Mouse (Mus musculus) embryonic fibroblast, embryonic 13.5 days (primary cell): ENCODE data around the gene Haus3. TPM values are rescaled to one million over a fixed set of nuclear protein-coding genes. Genes with fewer than 3 reads are reported as not detected.

Experiments
- H3K27ac ChIP-seq: 2 replicates; pipeline ENCODE4 v1.5.1; 2012; ENCODE audit warnings: low read length, control low read depth, inconsistent platforms; ENCODE audit not compliant: insufficient read depth
- H3K4me1 ChIP-seq: 2 replicates; pipeline ENCODE4 v1.6.1; 2011; ENCODE audit warnings: low read length; ENCODE audit not compliant: control insufficient read depth, insufficient read depth
- H3K4me3 ChIP-seq: 2 replicates; pipeline ENCODE4 v1.5.1; 2011; ENCODE audit warnings: mild to moderate bottlenecking, control low read depth, low read length; ENCODE audit not compliant: insufficient read depth
- CTCF ChIP-seq: IDR thresholded peaks from 2 replicates; pipeline ENCODE4 v1.5.1; 2011; ENCODE audit warnings: mild to moderate bottlenecking, control low read depth, low read length, moderate library complexity, borderline replicate concordance; ENCODE audit not compliant: insufficient read depth
- POLR2A ChIP-seq: IDR thresholded peaks from 2 replicates; pipeline ENCODE4 v1.6.1; 2011; ENCODE audit warnings: low read depth, mild to moderate bottlenecking, control low read depth, low read length, moderate library complexity
- polyA plus RNA-seq: library from polyadenylated mRNA; stranded (reverse); fragments of >200 nt; gene quantifications from 2 replicates; pipeline ENCODE4 v1.2.4, GENCODE M21; 2011; ENCODE audit warnings: low read depth; ENCODE audit not compliant: missing spikeins, insufficient read length

Haus3 gene
- polyA plus RNA-seq, 1 experiment, result 31.2 TPM

DNA sequence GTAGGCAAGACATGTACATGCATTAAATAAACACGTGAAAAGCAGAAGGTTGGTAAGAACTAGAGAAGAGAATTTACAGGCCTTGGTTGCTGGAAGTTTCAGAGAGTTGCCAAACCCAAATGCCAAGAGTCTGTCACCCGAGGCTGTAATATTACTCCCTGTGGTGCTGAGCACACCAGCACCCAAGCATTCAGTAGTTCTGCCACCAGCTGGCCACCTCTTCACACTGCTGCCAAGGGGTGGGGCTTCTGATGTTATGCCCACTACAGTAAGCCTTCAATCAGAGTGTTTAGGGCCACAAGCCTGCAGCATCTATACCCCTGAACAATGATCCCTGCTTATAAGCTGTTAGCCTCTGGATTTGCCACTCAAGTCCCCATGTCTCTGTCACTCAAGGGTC lies 32.1 kb upstream of the Haus3 start:
- Histone ChIP-seq H3K4me1 (no peaks in the 10 kb centered on the region), H3K27ac (no peak overlapping the region), H3K4me3 (no peak overlapping the region)
- TF ChIP-seq POLR2A, result no peak
- TF ChIP-seq CTCF, result no peak

DNA sequence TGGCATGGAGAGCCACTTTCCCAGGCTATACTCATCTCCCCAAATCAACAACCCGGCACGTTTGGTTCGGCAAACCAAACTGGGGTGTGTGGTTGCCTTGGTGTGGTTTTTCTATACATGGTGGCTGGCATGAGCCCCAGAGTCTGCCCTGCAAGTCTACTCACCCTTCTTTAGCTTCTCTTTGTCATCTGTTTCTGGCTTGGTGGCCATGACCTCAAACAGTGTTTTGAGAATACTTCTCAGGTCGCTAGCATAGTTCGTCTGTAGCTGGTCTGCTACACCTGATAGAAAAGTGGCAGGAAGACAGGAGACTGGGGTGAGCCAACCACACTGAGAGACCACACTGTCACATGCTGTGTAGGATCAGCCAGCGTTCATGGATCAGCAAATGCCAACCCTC lies 29.3 kb upstream of the Haus3 start:
- H3K4me3 ChIP-seq, result no peak overlapping the region
- no peak overlapping the region for H3K27ac ChIP-seq
- no peaks in the 10 kb centered on the region for H3K4me1 ChIP-seq
- TF ChIP-seq CTCF, result no peak
- no peak for TF ChIP-seq POLR2A

GRCm38 (mm10) chr5:34197243-34197642 lies 27.9 kb upstream of the Haus3 start:
- Histone ChIP-seq H3K4me3 (no peak overlapping the region), H3K27ac (no peak overlapping the region), H3K4me1 (no peaks in the 10 kb centered on the region)
- no peak for TF ChIP-seq CTCF

- Histone ChIP-seq H3K4me3 (no peak overlapping the region), H3K27ac (no peak overlapping the region), H3K4me1 (no peaks in the 10 kb centered on the region)
- TF ChIP-seq POLR2A (no peak), CTCF (no peak)
These were observed 27.1 kb upstream of the Haus3 start for GRCm38 (mm10) chr5:34196423-34196822.

- Histone ChIP-seq H3K4me1 (no peaks in the 10 kb centered on the region), H3K27ac (no peak overlapping the region), H3K4me3 (no peak overlapping the region)
- no peak for TF ChIP-seq POLR2A
- no peak for TF ChIP-seq CTCF
These were observed 26.5 kb upstream of the Haus3 start for GRCm38 (mm10) chr5:34195786-34196185.

DNA sequence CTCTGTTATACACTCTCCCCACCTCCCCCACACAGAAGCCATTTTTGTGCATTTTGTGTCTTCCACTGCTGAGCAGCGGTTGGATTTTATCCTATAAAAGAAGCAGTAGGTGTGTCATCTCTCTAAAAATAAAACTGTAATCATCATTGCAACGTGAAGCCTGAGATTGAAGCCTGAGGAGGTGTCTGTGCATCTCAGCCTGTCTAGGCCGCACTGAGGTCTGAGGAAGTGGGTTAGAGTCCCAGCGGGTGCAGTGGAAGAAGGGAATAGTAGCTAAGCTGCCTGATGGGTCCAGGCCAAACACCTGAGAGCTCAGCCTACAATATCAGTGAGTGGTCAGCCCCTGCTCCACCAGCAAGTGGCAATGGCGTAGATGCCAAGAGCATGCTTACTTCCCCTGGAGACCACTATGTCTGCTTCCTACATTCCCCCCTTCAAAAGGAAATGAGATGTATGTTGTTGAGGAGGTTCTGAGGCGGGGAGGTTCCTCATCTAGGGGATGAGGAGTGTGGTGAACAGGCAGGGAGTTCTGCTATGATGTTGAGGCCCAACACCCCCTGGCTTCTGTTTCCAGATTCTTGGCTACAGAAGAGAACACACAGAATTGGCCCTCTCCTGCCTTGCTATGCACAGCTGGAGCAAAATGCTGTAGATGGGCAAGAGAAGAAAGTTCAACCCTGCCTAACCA lies 25.8 kb upstream of the Haus3 start:
- no peaks in the 10 kb centered on the region for H3K4me1 ChIP-seq
- TF ChIP-seq CTCF (no peak), POLR2A (no peak)
- no peak overlapping the region for H3K4me3 ChIP-seq
- no peak overlapping the region for H3K27ac ChIP-seq

GRCm38 (mm10) chr5:34194426-34194825 lies 25.1 kb upstream of the Haus3 start:
- Histone ChIP-seq H3K4me3 (no peak overlapping the region), H3K27ac (no peak overlapping the region), H3K4me1 (no peaks in the 10 kb centered on the region)
- TF ChIP-seq CTCF, result no peak
- no peak for TF ChIP-seq POLR2A

- no peak overlapping the region for H3K4me3 ChIP-seq
These were observed 22.5 kb upstream of the Haus3 start for GRCm38 (mm10) chr5:34191843-34192242.

GRCm38 (mm10) chr5:34191021-34191420 lies 21.7 kb upstream of the Haus3 start:
- H3K4me3 ChIP-seq, result no peak overlapping the region
- H3K27ac ChIP-seq, result no peak overlapping the region
- H3K4me1 ChIP-seq, result 0 out of 2 replicates have a peak, but pooled peaks cover 3% of the 10 kb centered on the region
- no peak for TF ChIP-seq POLR2A
- TF ChIP-seq CTCF, result no peak

More at GRCm38 (mm10) chr5:34191843-34192242, 22.5 kb upstream of the Haus3 start:
- TF ChIP-seq CTCF, result no peak
- TF ChIP-seq POLR2A, result no peak
- Histone ChIP-seq H3K4me1 (0 out of 2 replicates have a peak, but pooled peaks cover 3% of the 10 kb centered on the region), H3K27ac (no peak overlapping the region)

- H3K4me3 ChIP-seq, result no peak overlapping the region
- H3K4me1 ChIP-seq, result 0 out of 2 replicates have a peak, but pooled peaks cover 3% of the 10 kb centered on the region
- no peak for TF ChIP-seq CTCF
- no peak for TF ChIP-seq POLR2A
- no peak overlapping the region for H3K27ac ChIP-seq
These were observed 20.2 kb upstream of the Haus3 start for GRCm38 (mm10) chr5:34189521-34189920.
